Mouse (Mus musculus): ENCODE results near the gene Smarcd2.

DNA sequence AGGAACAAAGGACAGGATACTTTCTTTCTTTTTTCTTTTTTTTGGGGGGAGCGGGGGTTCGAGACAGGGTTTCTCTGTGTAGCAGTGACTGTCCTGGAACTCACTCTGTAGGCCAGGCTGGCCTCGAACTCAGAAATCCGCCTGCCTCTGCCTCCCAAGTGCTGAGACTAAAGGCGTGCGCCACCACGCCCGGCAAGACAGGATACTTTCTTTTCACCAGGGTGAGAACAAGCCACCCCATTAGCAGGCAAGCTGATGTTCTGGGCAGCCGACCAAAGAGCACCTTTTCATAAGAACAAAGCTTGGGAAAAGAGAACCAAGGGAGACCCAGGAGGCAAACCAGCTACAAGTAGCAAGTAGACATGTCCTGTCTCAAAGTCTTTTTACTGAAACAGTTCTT, 34.0 kb upstream of the Smarcd2 start:
- TF ChIP-seq POLR2A (IDR thresholded peaks at IDR 0.05; ENCODE audit: low read depth, low read length), result no peak
- TF ChIP-seq CTCF (IDR thresholded peaks at IDR 0.05; ENCODE audit: extremely low read depth, insufficient read length, insufficient replicate concordance, low read depth, low read length), result no peak
